Mouse (Mus musculus): Measurements from ENCODE around the gene Plekho2. TPM values are rescaled to one million over a fixed set of nuclear protein-coding genes. Genes with fewer than 3 reads are reported as not detected.

Plekho2 gene
- polyA plus RNA-seq, 1 experiment from 2014 or later = 29.5 TPM

DNA sequence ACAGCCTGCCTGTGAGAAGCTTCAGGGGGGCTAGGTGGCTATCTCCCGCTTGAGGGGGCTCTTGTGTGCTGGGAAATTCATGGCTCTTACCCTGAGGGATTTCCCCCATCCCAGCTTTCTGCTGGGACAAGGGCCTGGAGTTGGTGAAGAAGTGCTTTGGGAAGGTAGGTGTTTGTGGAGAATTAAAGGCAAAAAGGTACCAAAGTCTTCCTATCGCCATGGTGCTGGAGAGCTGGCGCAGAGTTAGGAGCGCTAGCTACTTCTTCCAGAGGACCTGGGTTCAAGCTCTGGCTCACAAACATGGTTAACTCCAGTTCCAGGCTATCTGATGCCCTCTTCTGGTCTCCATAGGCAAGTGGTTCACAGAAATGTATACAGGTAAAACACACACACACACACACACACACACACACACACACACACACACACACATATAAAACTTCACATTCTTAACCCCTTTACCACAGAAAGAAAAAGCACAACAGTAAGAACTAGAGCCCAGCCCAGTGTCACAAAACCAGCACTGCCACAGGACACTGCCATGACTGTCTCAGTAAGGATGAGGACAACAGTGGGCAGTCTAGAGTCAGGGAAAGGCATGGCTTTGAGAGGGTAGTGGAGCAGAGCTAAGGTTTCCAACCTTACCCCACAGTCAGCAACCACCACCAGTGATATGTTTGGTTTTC is 2.2 kb downstream of the Plekho2 start:
- Histone ChIP-seq H3K36me3 (ENCODE audit: control insufficient read depth, insufficient read depth, low read length) (peaks cover 6% of the 10 kb centered on the region), H3K27me3 (replicated peaks; ENCODE audit: control insufficient read depth, insufficient read depth, low read length) (no peaks in the 10 kb centered on the region), H3K9ac (ENCODE audit: low read depth, low read length) (peak overlapping the region; percentile 69), H3K27ac (ENCODE audit: low read depth, low read length) (peak overlapping the region; percentile 91), H3K9me3 (ENCODE audit: control insufficient read depth, low read length) (no peaks in the 10 kb centered on the region), H3K4me2 (peak overlapping the region; percentile 84), H3K4me1 (replicated peaks; ENCODE audit: control insufficient read depth, insufficient read depth, low read length) (peaks cover 52% of the 10 kb centered on the region), H3K4me3 (ENCODE audit: low read depth, low read length) (peak overlapping the region; percentile 73)
- DNase-seq (ENCODE audit: low spot score) = no peak
- ATAC-seq (replicated peaks; ENCODE audit: low FRiP score) = no peak
- 84% methylated on average over 4 of the region's 4 CpGs for WGBS

- ATAC-seq (replicated peaks; ENCODE audit: low FRiP score) (no peak), DNase-seq (ENCODE audit: low spot score) (no peak)
- peak overlapping the region; percentile 89 for H3K27ac ChIP-seq (ENCODE audit: low read depth, low read length)
- H3K9ac ChIP-seq (ENCODE audit: low read depth, low read length) = peak overlapping the region; percentile 52
- H3K4me2 ChIP-seq = peak overlapping the region; percentile 84
- 43% methylated on average over 7 of the region's 7 CpGs for WGBS
- H3K27me3 ChIP-seq (replicated peaks; ENCODE audit: control insufficient read depth, insufficient read depth, low read length) = no peaks in the 10 kb centered on the region
- no peaks in the 10 kb centered on the region for H3K9me3 ChIP-seq (ENCODE audit: control insufficient read depth, low read length)
- H3K4me3 ChIP-seq (ENCODE audit: low read depth, low read length) = peak overlapping the region; percentile 73
- H3K36me3 ChIP-seq (ENCODE audit: control insufficient read depth, insufficient read depth, low read length) = peaks cover 9% of the 10 kb centered on the region
- peaks cover 52% of the 10 kb centered on the region for H3K4me1 ChIP-seq (replicated peaks; ENCODE audit: control insufficient read depth, insufficient read depth, low read length)
Observed at GRCm38 (mm10) chr9:65576861-65577510, 2.9 kb downstream of the Plekho2 start.

DNA sequence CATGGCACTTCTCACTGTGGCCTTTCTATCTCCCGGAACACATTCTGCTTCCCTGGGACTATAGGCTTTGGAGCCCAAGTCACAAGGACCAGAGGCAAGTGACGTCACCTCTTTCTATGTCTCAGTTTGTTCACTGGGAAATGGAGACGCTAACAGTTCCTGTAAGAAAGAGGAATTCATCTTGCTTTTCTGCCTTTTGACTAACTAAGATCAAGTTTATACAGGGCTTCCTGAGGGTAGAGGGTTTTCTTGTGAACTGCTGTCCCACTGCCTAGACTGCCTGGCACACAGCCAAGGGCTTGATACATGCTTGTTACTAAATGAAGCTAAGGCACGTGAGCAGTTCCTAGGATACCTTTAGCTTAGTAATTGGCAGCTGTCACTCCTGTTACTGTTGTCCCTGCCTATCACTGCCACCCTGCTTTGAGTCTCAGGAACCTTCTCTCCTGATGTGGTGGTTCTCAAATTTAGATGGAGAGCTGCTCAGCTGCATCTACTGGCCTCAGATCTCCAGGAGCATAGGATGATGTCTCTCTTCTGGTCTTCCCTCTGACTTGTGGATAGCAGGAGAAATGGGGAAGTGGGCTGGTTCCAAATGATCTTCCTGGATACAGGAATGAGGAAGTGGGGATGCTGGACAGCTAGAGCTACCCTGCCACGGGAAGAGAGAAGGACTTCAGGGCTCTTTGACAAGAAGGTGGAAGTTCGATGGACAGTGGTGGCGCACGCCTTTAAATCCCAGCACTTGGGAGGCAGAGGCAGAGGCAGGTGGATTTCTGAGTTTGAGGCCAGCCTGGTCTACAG is 4.2 kb downstream of the Plekho2 start:
- H3K36me3 ChIP-seq (ENCODE audit: control insufficient read depth, insufficient read depth, low read length) = peaks cover 14% of the 10 kb centered on the region
- WGBS = 60% methylated on average over 8 of the region's 8 CpGs
- H3K9me3 ChIP-seq (ENCODE audit: control insufficient read depth, low read length) = no peaks in the 10 kb centered on the region
- DNase-seq (ENCODE audit: low spot score) (no peak), ATAC-seq (replicated peaks; ENCODE audit: low FRiP score) (no peak)
- peak overlapping the region; percentile 17; the same call in 1 of the 2 replicates for H3K9ac ChIP-seq (ENCODE audit: low read depth, low read length)
- H3K4me1 ChIP-seq (replicated peaks; ENCODE audit: control insufficient read depth, insufficient read depth, low read length) = peaks cover 50% of the 10 kb centered on the region
- peak overlapping the region; percentile 84 for H3K4me2 ChIP-seq
- peak overlapping the region; percentile 89 for H3K27ac ChIP-seq (ENCODE audit: low read depth, low read length)
- H3K27me3 ChIP-seq (replicated peaks; ENCODE audit: control insufficient read depth, insufficient read depth, low read length) = no peaks in the 10 kb centered on the region
- H3K4me3 ChIP-seq (ENCODE audit: low read depth, low read length) = no peak overlapping the region

DNA sequence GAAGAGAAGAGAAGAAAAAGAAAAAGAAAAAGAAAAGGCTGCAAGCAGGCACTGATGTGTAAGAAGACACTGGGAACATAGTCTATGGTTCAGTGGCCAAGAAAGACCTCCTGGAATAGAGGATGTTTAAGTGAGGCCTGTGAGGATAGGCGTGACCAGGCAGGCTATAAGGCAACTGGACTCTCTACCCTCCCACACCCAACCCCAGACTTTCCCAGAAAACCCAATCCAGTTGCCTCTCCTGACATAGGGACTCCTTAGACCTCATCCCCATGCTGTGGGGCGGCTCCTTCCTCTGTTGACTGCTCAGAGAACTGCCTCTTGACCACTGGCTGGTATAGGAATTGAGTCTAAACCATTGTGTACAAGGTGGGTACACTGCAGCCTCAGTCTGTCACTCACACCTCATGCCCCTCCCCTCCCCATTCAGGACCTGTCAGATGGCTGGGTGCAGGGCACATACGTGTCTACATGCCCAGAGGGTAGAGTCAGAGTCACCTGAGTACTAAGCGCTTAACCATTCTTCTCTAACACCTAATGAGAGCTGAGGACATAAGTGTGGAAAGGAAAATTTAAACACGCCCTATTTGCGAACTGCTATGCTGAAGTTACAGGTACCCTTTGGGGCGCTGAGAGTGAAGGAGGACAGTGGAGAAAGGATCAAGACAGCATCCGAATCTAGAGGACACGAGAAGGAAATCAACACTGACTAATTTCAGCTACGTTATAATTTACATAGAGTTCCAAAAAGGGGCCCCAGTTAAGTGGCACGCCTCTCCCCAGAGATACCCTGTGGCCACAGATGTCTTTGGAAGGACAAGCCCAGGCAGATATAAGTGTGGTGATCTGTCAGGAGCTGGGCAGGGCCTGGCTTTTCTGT is 5.1 kb downstream of the Plekho2 start:
- peak overlapping the region; percentile 84 for H3K4me2 ChIP-seq
- H3K9me3 ChIP-seq (ENCODE audit: control insufficient read depth, low read length) = no peaks in the 10 kb centered on the region

GRCm38 (mm10) chr9:65572837-65573236 is 7.0 kb downstream of the Plekho2 start:
- 90% methylated on average over 6 of the region's 6 CpGs for WGBS
- Histone ChIP-seq H3K4me1 (replicated peaks; ENCODE audit: control insufficient read depth, insufficient read depth, low read length) (peaks cover 35% of the 10 kb centered on the region), H3K9me3 (ENCODE audit: control insufficient read depth, low read length) (no peaks in the 10 kb centered on the region), H3K4me3 (ENCODE audit: low read depth, low read length) (no peak overlapping the region), H3K4me2 (no peak overlapping the region), H3K9ac (ENCODE audit: low read depth, low read length) (no peak overlapping the region), H3K36me3 (ENCODE audit: control insufficient read depth, insufficient read depth, low read length) (peaks cover 20% of the 10 kb centered on the region), H3K27ac (ENCODE audit: low read depth, low read length) (0 out of 2 replicates have a peak overlapping the region, but pooled peaks have one; percentile 19), H3K27me3 (replicated peaks; ENCODE audit: control insufficient read depth, insufficient read depth, low read length) (no peaks in the 10 kb centered on the region)
- no peak for DNase-seq (ENCODE audit: low spot score)
- no peak for ATAC-seq (replicated peaks; ENCODE audit: low FRiP score)

More for the DNA sequence above, 5.1 kb downstream of the Plekho2 start:
- 70% methylated on average over 11 of the region's 11 CpGs for WGBS
- DNase-seq (ENCODE audit: low spot score) (no peak), ATAC-seq (replicated peaks; ENCODE audit: low FRiP score) (peak; percentile 68)
- H3K9ac ChIP-seq (ENCODE audit: low read depth, low read length) = peak overlapping the region; percentile 61
- peaks cover 14% of the 10 kb centered on the region for H3K36me3 ChIP-seq (ENCODE audit: control insufficient read depth, insufficient read depth, low read length)
- H3K27me3 ChIP-seq (replicated peaks; ENCODE audit: control insufficient read depth, insufficient read depth, low read length) = no peaks in the 10 kb centered on the region
- peak overlapping the region; percentile 30; the same call in 1 of the 2 replicates for H3K4me3 ChIP-seq (ENCODE audit: low read depth, low read length)
- H3K4me1 ChIP-seq (replicated peaks; ENCODE audit: control insufficient read depth, insufficient read depth, low read length) = peaks cover 48% of the 10 kb centered on the region
- H3K27ac ChIP-seq (ENCODE audit: low read depth, low read length) = peak overlapping the region; percentile 89

DNA sequence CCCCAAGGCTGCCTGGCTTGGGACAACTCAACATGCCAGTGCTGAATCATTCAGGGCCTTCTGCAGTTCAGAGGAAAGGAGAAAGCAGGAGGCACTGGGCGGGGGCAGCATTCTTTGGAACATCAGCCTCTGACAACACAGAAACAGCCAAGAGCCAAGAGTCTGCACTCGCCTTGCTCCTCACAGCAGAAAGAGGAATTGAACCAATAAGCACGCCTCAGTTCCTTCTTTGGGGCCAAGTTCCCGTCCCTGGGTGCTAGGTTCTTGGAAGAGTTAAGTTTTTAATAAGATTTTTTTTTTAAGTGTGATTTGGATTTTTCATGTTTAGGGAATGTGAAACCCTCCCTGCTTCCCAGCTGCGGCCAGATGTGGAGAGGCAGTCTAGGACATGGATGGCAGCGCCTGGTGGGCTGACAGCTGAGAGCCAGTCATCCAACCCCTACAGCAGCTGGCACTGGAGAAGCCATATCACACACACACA is 10.3 kb downstream of the Plekho2 start:
- ATAC-seq (replicated peaks; ENCODE audit: low FRiP score) (no peak), DNase-seq (ENCODE audit: low spot score) (no peak)
- Histone ChIP-seq H3K4me1 (replicated peaks; ENCODE audit: control insufficient read depth, insufficient read depth, low read length) (peaks cover 5% of the 10 kb centered on the region), H3K9ac (ENCODE audit: low read depth, low read length) (no peak overlapping the region), H3K4me3 (ENCODE audit: low read depth, low read length) (no peak overlapping the region), H3K27ac (ENCODE audit: low read depth, low read length) (no peak overlapping the region), H3K4me2 (no peak overlapping the region), H3K36me3 (ENCODE audit: control insufficient read depth, insufficient read depth, low read length) (peaks cover 31% of the 10 kb centered on the region), H3K9me3 (ENCODE audit: control insufficient read depth, low read length) (no peaks in the 10 kb centered on the region), H3K27me3 (replicated peaks; ENCODE audit: control insufficient read depth, insufficient read depth, low read length) (no peaks in the 10 kb centered on the region)
- WGBS = 80% methylated on average over 6 of the region's 6 CpGs

- ATAC-seq (replicated peaks; ENCODE audit: low FRiP score) = no peak
- no peak overlapping the region for H3K9ac ChIP-seq (ENCODE audit: low read depth, low read length)
- peaks cover 36% of the 10 kb centered on the region for H3K36me3 ChIP-seq (ENCODE audit: control insufficient read depth, insufficient read depth, low read length)
- H3K4me3 ChIP-seq (ENCODE audit: low read depth, low read length) = no peak overlapping the region
- peaks cover 3% of the 10 kb centered on the region; the same call in 1 of the 2 replicates for H3K4me1 ChIP-seq (replicated peaks; ENCODE audit: control insufficient read depth, insufficient read depth, low read length)
- no peak overlapping the region for H3K4me2 ChIP-seq
- H3K27ac ChIP-seq (ENCODE audit: low read depth, low read length) = no peak overlapping the region
- H3K27me3 ChIP-seq (replicated peaks; ENCODE audit: control insufficient read depth, insufficient read depth, low read length) = no peaks in the 10 kb centered on the region
- 82% methylated on average over 6 of the region's 6 CpGs for WGBS
- DNase-seq (ENCODE audit: low spot score) = no peak
- no peaks in the 10 kb centered on the region for H3K9me3 ChIP-seq (ENCODE audit: control insufficient read depth, low read length)
Observed at GRCm38 (mm10) chr9:65568787-65569186, 11.1 kb downstream of the Plekho2 start.

DNA sequence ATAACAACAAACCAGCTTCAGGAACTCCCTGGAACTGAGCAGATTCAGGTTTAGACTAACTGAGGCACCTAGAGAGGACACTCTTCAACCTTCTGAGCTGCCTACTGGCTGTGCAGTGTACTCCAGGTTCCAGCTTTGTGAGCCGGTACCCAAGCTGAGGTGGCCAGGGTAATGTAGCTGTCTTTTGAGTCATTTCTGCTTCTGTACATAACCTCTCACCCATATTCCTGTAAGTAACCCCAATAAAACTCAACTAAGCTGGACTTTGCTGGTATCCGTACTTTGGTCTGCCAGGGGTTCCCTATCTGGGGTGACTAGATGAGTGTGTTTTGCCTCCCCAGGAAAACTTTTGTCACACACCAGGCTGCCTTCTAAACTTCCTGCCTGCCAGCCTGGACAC is 15.1 kb downstream of the Plekho2 start:
- Histone ChIP-seq H3K27me3 (replicated peaks; ENCODE audit: control insufficient read depth, insufficient read depth, low read length) (no peaks in the 10 kb centered on the region), H3K4me1 (replicated peaks; ENCODE audit: control insufficient read depth, insufficient read depth, low read length) (peaks cover 16% of the 10 kb centered on the region), H3K9me3 (ENCODE audit: control insufficient read depth, low read length) (no peaks in the 10 kb centered on the region), H3K4me2 (no peak overlapping the region), H3K27ac (ENCODE audit: low read depth, low read length) (no peak overlapping the region), H3K9ac (ENCODE audit: low read depth, low read length) (no peak overlapping the region), H3K36me3 (ENCODE audit: control insufficient read depth, insufficient read depth, low read length) (peaks cover 36% of the 10 kb centered on the region), H3K4me3 (ENCODE audit: low read depth, low read length) (no peak overlapping the region)
- ATAC-seq (replicated peaks; ENCODE audit: low FRiP score) = no peak
- 97% methylated on average over 2 of the region's 2 CpGs for WGBS
- DNase-seq (ENCODE audit: low spot score) = no peak
